Comparison of ENCODE assay signal across 8 mouse cellular contexts in the genomic region with DNA sequence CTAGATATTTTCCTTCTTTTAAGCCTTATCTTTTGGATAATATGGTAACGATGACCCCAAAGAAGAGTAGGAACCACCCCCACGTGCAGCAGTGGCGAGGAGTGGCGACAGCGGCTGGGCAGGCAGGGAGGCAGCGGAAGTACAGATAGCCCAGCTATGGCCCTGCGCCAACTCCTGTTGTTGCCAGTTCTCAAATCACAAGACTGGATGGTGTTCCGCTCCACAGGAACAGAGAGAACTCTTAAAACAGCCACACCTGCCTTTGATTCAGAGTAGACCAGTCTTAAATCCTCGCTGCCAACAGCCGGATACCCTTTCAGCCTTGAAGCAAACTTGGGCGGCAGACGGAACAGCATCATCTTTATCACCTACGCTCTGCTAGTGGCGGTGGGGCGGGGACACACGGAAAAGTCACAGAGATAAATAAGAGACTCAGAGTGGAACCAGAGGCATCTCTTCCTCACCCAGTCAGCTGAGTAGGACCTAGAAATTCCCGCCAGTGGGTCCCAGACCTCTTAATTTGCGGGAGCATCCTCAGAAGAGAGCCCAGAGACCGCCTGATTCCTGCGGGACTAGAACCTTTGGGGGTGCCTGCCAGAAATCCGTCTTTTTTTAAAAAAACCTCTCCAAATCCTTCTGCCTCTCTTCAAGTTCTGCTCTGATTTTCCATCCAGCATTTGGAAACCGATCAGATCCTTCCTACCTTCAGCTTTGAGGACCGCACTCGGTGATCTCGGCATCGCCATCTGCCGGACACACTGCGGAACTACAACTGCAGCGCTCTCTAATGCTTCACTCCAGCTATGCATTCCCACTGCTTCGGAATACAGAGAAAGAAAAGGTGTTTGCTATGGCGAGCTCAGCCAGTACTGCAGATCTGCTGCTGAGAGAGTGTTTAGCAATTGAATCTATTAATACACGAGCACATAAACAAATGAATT. TPM values are rescaled to one million over a fixed set of nuclear protein-coding genes. Genes with fewer than 3 reads are reported as not detected.
DNase-seq lines count a peak whose midpoint lies in the region; ATAC-seq and TF ChIP-seq lines count a peak whose summit lies in the region.

No protein-coding gene starts in this region.

- no peaks in the 10 kb centered on the region for H3K36me3 ChIP-seq in ES-E14 (ENCODE audit: control insufficient read depth, insufficient read depth, low read length, poor library complexity, severe bottlenecking)
- H3K36me3 ChIP-seq in forebrain, embryonic 16.5 days (ENCODE audit: control insufficient read depth, insufficient read depth) = no peaks in the 10 kb centered on the region
- no peaks in the 10 kb centered on the region for H3K36me3 ChIP-seq in neural tube, embryonic 14.5 days (ENCODE audit: control insufficient read depth, insufficient read depth, low read length)
- no peaks in the 10 kb centered on the region for H3K36me3 ChIP-seq in testis, adult 2 months (ENCODE audit: control insufficient read depth, insufficient read depth, low read length)

- DNase-seq in ES-E14 (ENCODE audit: low read depth, low spot score) = peak; percentile 74
- DNase-seq in cerebellum, adult 18-20 months = peak; percentile 94
- peak; percentile 91 to 92 for DNase-seq in heart, postnatal 36 days
- DNase-seq in layer of hippocampus, adult 18-20 months (ENCODE audit: low spot score in 2 of 2) = peak; percentile 82 to 97
- peak; percentile 88 to 90 for DNase-seq in lung, adult 18-20 months

- no peak overlapping the region for H3K27ac ChIP-seq in ES-E14 (ENCODE audit: insufficient read depth, low read depth, low read length, poor library complexity, severe bottlenecking)
- H3K27ac ChIP-seq in forebrain, embryonic 16.5 days (ENCODE audit: low read length) = no peak overlapping the region
- no peak overlapping the region for H3K27ac ChIP-seq in neural tube, embryonic 14.5 days (ENCODE audit: low read depth, low read length)
- H3K27ac ChIP-seq in testis, adult 2 months (ENCODE audit: control insufficient read depth, insufficient read depth, low read depth, low read length) = peak overlapping the region; percentile 43; the same call in 1 of the 2 replicates

- H3K4me3 ChIP-seq in ES-E14 (ENCODE audit: insufficient read depth in 1 of 2, low read depth in 1 of 2, low read length in 2 of 2, poor library complexity in 1 of 2, severe bottlenecking in 1 of 2) = peak overlapping the region; percentile 44 to 49
- peak overlapping the region; percentile 31 for H3K4me3 ChIP-seq in forebrain, embryonic 16.5 days (replicated peaks; ENCODE audit: low read length)
- H3K4me3 ChIP-seq in neural tube, embryonic 14.5 days (ENCODE audit: low read depth, low read length) = peak overlapping the region; percentile 28
- peak overlapping the region; percentile 69 for H3K4me3 ChIP-seq in testis, adult 2 months (ENCODE audit: control insufficient read depth, low read depth, low read length)

- peak; percentile 99 for TF ChIP-seq CTCF in testis, adult 2 months (IDR thresholded peaks at IDR 0.05; ENCODE audit: control insufficient read depth, insufficient read depth, insufficient replicate concordance, low read depth, low read length)

- peak; percentile 65 for ATAC-seq in forebrain, embryonic 16.5 days
- peak; percentile 62; the same call in 1 of the 2 replicates for ATAC-seq in neural tube, embryonic 14.5 days (ENCODE audit: low read depth)

- H3K27me3 ChIP-seq in forebrain, embryonic 16.5 days (replicated peaks; ENCODE audit: control insufficient read depth, insufficient read depth, low read length) = peaks cover 4% of the 10 kb centered on the region; the same call in 1 of the 2 replicates
- H3K27me3 ChIP-seq in neural tube, embryonic 14.5 days (ENCODE audit: control insufficient read depth, insufficient read depth, low read length) = no peaks in the 10 kb centered on the region
- H3K27me3 ChIP-seq in testis, adult 2 months (ENCODE audit: control insufficient read depth, insufficient read depth, low read length) = no peaks in the 10 kb centered on the region

- peaks cover 2 to 15% of the 10 kb centered on the region in 2 experiments; a peak in 2 of 4 replicates for H3K4me1 ChIP-seq in ES-E14 (ENCODE audit: control insufficient read depth in 2 of 2, insufficient read depth in 2 of 2, low read length in 2 of 2, poor library complexity in 1 of 2)
- peaks cover 19% of the 10 kb centered on the region for H3K4me1 ChIP-seq in forebrain, embryonic 16.5 days (replicated peaks; ENCODE audit: control insufficient read depth, insufficient read depth, low read length)
- 0 out of 2 replicates have a peak, but pooled peaks cover 4% of the 10 kb centered on the region for H3K4me1 ChIP-seq in neural tube, embryonic 14.5 days (ENCODE audit: control insufficient read depth, insufficient read depth, low read length)
- H3K4me1 ChIP-seq in testis, adult 2 months (ENCODE audit: control insufficient read depth, insufficient read depth, low read length) = peaks cover 30% of the 10 kb centered on the region

- 6% methylated on average over 32 of the region's 32 CpGs for WGBS in forebrain, embryonic 16.5 days
- 5% methylated on average over 32 of the region's 32 CpGs for WGBS in neural tube, embryonic 14.5 days

- TF ChIP-seq POLR2A in testis, adult 2 months (IDR thresholded peaks at IDR 0.05; ENCODE audit: control insufficient read depth, low read depth, low read length) = 0 out of 2 replicates have a peak, but pooled peaks have one; percentile 15

- peak overlapping the region; percentile 35; the same call in 1 of the 2 replicates for H3K9ac ChIP-seq in ES-E14 (ENCODE audit: insufficient read depth, low read depth, low read length, poor library complexity, severe bottlenecking)
- H3K9ac ChIP-seq in forebrain, embryonic 16.5 days (replicated peaks; ENCODE audit: low read depth, low read length) = peak overlapping the region; percentile 25
- no peak overlapping the region for H3K9ac ChIP-seq in neural tube, embryonic 14.5 days (replicated peaks; ENCODE audit: low read depth, low read length)

- in situ Hi-C loops in ES-E14 (cut with MboI; ENCODE audit: low sequenced_read_pairs in 2 of 2, unreplicated experiment in 2 of 2) = no loop called here

- intact Hi-C loops in heart, postnatal 36 days (cut with DNase I) = loop anchor here (1.0 kb wide), 2 partner anchors 42 to 60 kb away; partner anchors contain the start of gene Slc25a30

- no peaks in the 10 kb centered on the region for H3K9me3 ChIP-seq in ES-E14 (ENCODE audit: control insufficient read depth, insufficient read depth, low read depth, low read length)
- H3K9me3 ChIP-seq in forebrain, embryonic 16.5 days (ENCODE audit: control insufficient read depth, low read length) = no peaks in the 10 kb centered on the region
- H3K9me3 ChIP-seq in neural tube, embryonic 14.5 days (ENCODE audit: control insufficient read depth, low read length) = no peaks in the 10 kb centered on the region

- H3K4me2 ChIP-seq in forebrain, embryonic 16.5 days (ENCODE audit: low read length) = peak overlapping the region; percentile 60
- peak overlapping the region; percentile 70 for H3K4me2 ChIP-seq in neural tube, embryonic 14.5 days (ENCODE audit: low read depth, low read length)

TF ChIP-seq in ES-E14, 5 proteins besides CTCF, POLR2A, EP300 and RAD21:
- peak; percentile 13; the same call in 1 of the 2 replicates for TF ChIP-seq ZC3H11A (IDR thresholded peaks at IDR 0.05; ENCODE audit: borderline replicate concordance, low read depth, low read length)
- TF ChIP-seq CHD2 (IDR thresholded peaks at IDR 0.05; ENCODE audit: low read depth, low read length) = no peak

RNA-seq across cellular contexts. Expression of gene Tpt1, which starts 15.8 kb away (rescaled TPM):
- 592 and 613 TPM in 2 replicates for total RNA-seq in ES-E14 (2012; rRNA removed)
- polyA plus RNA-seq in forebrain, embryonic 16.5 days (2015; fragmentation: Nextera tagmentation; extraction: Ambion mirVana) = 740 and 764 TPM in 2 replicates
- 1,000 to 10,000 TPM; 2,953 to 3,079 TPM for total RNA-seq in heart, postnatal 36 days (2021)
- 100 to 1,000 TPM; 912 to 940 TPM for total RNA-seq in layer of hippocampus, adult 18-20 months (2021)
- 788 and 789 TPM in 2 replicates for polyA plus RNA-seq in neural tube, embryonic 14.5 days (2014; fragmentation: Nextera tagmentation; extraction: Ambion mirVana)
- 478 and 593 TPM in 2 replicates for polyA plus RNA-seq in testis, adult 2 months (2012; rRNA removed)

RNA-seq across cellular contexts. Expression of gene Slc25a30, which starts 42.3 kb away (rescaled TPM):
- 5.1 and 9.2 TPM in 2 replicates for total RNA-seq in ES-E14 (2012; rRNA removed)
- polyA plus RNA-seq in forebrain, embryonic 16.5 days (2015; fragmentation: Nextera tagmentation; extraction: Ambion mirVana) = 9.3 and 10.0 TPM in 2 replicates
- total RNA-seq in heart, postnatal 36 days (2021) = 10 to 100 TPM; 11.0 to 15.5 TPM
- 10 to 100 TPM; 12.8 to 14.3 TPM for total RNA-seq in layer of hippocampus, adult 18-20 months (2021)
- polyA plus RNA-seq in neural tube, embryonic 14.5 days (2014; fragmentation: Nextera tagmentation; extraction: Ambion mirVana) = 13.3 and 13.5 TPM in 2 replicates
- 12.5 and 16.5 TPM in 2 replicates for polyA plus RNA-seq in testis, adult 2 months (2012; rRNA removed)
